Mouse (Mus musculus): ENCODE data around the gene Rapgef6. TPM values are rescaled to one million over a fixed set of nuclear protein-coding genes. Genes with fewer than 3 reads are reported as not detected.
"Not testable (repeated sequence)": the region's sequence is repeated elsewhere in the genome, so short reads cannot be mapped to it uniquely, and the experiment has no call there.

Gene Rapgef6
- polyA plus RNA-seq, 1 experiment: 36.7 TPM

DNA sequence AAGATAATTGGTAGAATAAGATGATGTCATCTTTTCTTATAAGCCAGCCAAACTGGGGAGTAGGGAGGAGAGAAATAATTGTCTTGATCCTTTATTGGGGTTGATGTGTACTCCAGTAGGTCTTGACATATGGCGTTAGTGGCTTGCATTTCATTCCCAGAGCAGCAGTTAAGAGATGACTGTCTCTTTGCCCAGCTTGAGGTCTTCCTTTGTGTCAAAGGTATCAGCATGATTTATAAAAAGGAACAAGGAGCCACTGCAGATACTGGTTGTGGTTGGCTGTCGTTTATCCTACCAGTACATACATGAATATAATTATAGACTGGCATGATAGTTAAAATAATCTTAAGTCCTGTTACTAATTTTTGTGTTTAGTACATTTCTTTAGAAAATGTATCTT lies 71.4 kb downstream of the Rapgef6 start:
- Histone ChIP-seq H3K9me3 (replicated peaks; ENCODE audit: control insufficient read depth, insufficient read depth, low read length, poor library complexity, severe bottlenecking) (no peaks in the 10 kb centered on the region), H3K27me3 (ENCODE audit: control insufficient read depth, insufficient read depth, low read length, poor library complexity, severe bottlenecking) (no peaks in the 10 kb centered on the region; the same call in 1 of the 2 replicates), H3K4me3 (ENCODE audit: low read depth, low read length) (no peak overlapping the region), H3K4me1 (ENCODE audit: control insufficient read depth, insufficient read depth, low read length) (no peaks in the 10 kb centered on the region), H3K27ac (ENCODE audit: insufficient read depth, low read length) (no peak overlapping the region), H3K9ac (ENCODE audit: low read depth, poor library complexity, severe bottlenecking) (no peak overlapping the region), H3K36me3 (ENCODE audit: control insufficient read depth, insufficient read depth, low read length, poor library complexity, severe bottlenecking) (0 out of 2 replicates have a peak, but pooled peaks cover 2% of the 10 kb centered on the region)
- TF ChIP-seq POLR2A (IDR thresholded peaks at IDR 0.05; ENCODE audit: insufficient read depth, low read length) (no peak), CTCF (IDR thresholded peaks at IDR 0.05; ENCODE audit: low read depth, low read length) (no peak), EP300 (IDR thresholded peaks at IDR 0.05; ENCODE audit: insufficient read depth, low read depth, low read length) (no peak)

DNA sequence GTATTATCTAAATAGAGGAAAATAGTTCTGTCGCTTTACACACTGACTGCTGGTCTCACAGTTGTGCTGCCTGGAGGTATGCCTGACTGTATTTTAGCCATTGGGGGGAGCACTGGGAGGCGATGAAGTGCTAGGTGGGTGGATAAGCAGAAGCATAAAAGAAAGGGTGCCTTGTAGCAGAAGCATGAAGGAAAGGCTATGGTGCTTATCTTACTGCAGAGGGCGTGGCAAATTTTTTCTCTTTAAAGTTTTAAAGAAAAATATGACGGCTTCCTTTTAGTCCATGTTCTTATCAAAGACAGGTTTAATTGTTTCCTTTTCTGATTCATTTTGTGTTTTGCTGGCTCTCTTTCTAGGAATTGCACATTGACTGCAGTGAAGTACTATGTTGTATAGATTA lies 72.4 kb downstream of the Rapgef6 start:
- no peak for TF ChIP-seq CTCF (IDR thresholded peaks at IDR 0.05; ENCODE audit: low read depth, low read length)
- H3K9ac ChIP-seq (ENCODE audit: low read depth, poor library complexity, severe bottlenecking): no peak overlapping the region
- H3K27ac ChIP-seq (ENCODE audit: insufficient read depth, low read length): no peak overlapping the region
- no peaks in the 10 kb centered on the region; the same call in 1 of the 2 replicates for H3K27me3 ChIP-seq (ENCODE audit: control insufficient read depth, insufficient read depth, low read length, poor library complexity, severe bottlenecking)
- no peaks in the 10 kb centered on the region for H3K9me3 ChIP-seq (replicated peaks; ENCODE audit: control insufficient read depth, insufficient read depth, low read length, poor library complexity, severe bottlenecking)
- H3K4me1 ChIP-seq (ENCODE audit: control insufficient read depth, insufficient read depth, low read length): no peaks in the 10 kb centered on the region
- no peak overlapping the region for H3K4me3 ChIP-seq (ENCODE audit: low read depth, low read length)
- H3K36me3 ChIP-seq (ENCODE audit: control insufficient read depth, insufficient read depth, low read length, poor library complexity, severe bottlenecking): no peaks in the 10 kb centered on the region

DNA sequence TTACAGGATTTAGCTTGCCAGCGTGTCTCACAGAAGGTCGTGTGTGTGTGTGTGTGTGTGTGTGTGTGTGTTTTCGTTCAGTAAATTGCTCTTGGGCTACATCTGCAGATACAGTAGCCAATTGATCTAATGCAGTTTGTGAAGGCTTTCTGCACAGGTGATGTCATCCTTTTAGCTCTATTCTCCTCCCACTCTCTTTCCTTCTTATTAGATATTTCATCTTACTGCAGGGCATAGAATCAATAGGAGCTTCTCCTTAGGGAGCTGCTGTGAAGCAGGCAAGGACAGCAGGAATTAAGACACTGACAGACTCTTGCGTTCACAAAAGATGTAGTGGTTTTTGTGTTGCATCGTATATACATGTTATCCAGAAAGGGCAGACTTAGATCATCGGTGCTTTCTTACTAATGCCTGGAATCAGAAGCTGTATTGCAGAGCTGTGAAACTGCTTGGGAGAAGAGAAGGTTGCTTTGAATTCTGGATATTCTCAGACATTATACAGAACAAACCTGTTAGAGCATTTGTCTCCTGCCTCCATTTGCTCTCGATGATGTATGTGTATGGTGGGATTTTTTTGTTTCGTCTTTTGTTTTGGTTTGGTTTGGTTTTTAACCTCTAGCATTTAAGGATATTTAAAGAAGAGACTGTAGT lies 73.4 kb downstream of the Rapgef6 start:
- no peaks in the 10 kb centered on the region for H3K9me3 ChIP-seq (replicated peaks; ENCODE audit: control insufficient read depth, insufficient read depth, low read length, poor library complexity, severe bottlenecking)
- no peak overlapping the region for H3K27ac ChIP-seq (ENCODE audit: insufficient read depth, low read length)
- H3K4me1 ChIP-seq (ENCODE audit: control insufficient read depth, insufficient read depth, low read length): no peaks in the 10 kb centered on the region
- no peak for TF ChIP-seq POLR2A (IDR thresholded peaks at IDR 0.05; ENCODE audit: insufficient read depth, low read length)
- no peak overlapping the region for H3K9ac ChIP-seq (ENCODE audit: low read depth, poor library complexity, severe bottlenecking)
- H3K4me3 ChIP-seq (ENCODE audit: low read depth, low read length): no peak overlapping the region
- no peaks in the 10 kb centered on the region for H3K36me3 ChIP-seq (ENCODE audit: control insufficient read depth, insufficient read depth, low read length, poor library complexity, severe bottlenecking)
- no peaks in the 10 kb centered on the region; the same call in 1 of the 2 replicates for H3K27me3 ChIP-seq (ENCODE audit: control insufficient read depth, insufficient read depth, low read length, poor library complexity, severe bottlenecking)

DNA sequence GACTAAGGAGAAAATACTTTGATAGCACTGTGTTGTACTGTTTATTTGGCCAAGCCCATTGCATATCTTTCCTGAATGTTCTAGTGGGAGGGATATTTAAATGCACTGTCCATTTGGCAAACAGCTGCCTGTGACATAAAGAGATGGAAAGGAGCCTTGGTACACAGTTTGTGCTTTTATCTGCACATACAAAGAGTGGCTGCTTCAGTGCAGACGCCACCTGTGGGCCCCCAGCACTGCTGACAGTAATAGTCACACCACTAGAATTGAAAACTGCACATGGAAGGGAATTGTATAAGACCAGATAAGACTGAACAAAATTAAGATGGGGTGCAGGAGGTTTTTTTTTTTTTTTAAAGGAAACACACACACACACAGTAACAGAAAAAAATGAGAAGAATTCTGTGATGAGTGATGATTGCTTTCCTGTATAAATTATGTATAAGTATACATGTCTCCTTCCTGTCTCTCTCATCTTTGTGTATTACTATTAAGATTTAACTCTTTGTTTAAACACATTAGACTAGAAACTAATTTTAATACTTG lies 75.3 kb downstream of the Rapgef6 start:
- Histone ChIP-seq H3K36me3 (ENCODE audit: control insufficient read depth, insufficient read depth, low read length, poor library complexity, severe bottlenecking) (no peaks in the 10 kb centered on the region), H3K9ac (ENCODE audit: low read depth, poor library complexity, severe bottlenecking) (no peak overlapping the region), H3K4me1 (ENCODE audit: control insufficient read depth, insufficient read depth, low read length) (no peaks in the 10 kb centered on the region), H3K4me3 (ENCODE audit: low read depth, low read length) (no peak overlapping the region), H3K27me3 (ENCODE audit: control insufficient read depth, insufficient read depth, low read length, poor library complexity, severe bottlenecking) (no peaks in the 10 kb centered on the region; the same call in 1 of the 2 replicates), H3K27ac (ENCODE audit: insufficient read depth, low read length) (no peak overlapping the region), H3K9me3 (replicated peaks; ENCODE audit: control insufficient read depth, insufficient read depth, low read length, poor library complexity, severe bottlenecking) (no peaks in the 10 kb centered on the region)
- TF ChIP-seq CTCF (IDR thresholded peaks at IDR 0.05; ENCODE audit: low read depth, low read length) (no peak), EP300 (IDR thresholded peaks at IDR 0.05; ENCODE audit: insufficient read depth, low read depth, low read length) (no peak), POLR2A (IDR thresholded peaks at IDR 0.05; ENCODE audit: insufficient read depth, low read length) (no peak)

DNA sequence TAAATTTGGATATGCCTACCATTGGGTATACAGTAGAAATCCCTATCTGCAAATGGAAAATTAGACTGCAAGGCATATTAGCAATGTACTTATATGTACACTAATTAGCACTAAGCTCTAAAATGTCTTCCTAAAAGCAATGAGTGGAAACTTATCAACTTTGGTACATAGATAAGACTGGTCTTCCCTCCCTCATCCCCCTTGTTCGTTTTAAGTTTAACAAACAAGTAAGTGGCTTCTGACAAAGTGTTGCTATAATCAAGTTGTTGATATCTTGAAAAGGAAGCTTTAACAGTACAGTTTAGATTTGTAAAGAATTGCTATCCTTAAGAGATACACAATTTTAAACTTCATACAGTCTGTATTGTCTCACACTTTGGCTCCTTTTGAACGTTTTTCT lies 78.5 kb downstream of the Rapgef6 start:
- H3K36me3 ChIP-seq (ENCODE audit: control insufficient read depth, insufficient read depth, low read length, poor library complexity, severe bottlenecking): no peaks in the 10 kb centered on the region
- TF ChIP-seq CTCF (IDR thresholded peaks at IDR 0.05; ENCODE audit: low read depth, low read length) (no peak), POLR2A (IDR thresholded peaks at IDR 0.05; ENCODE audit: insufficient read depth, low read length) (no peak), EP300 (IDR thresholded peaks at IDR 0.05; ENCODE audit: insufficient read depth, low read depth, low read length) (no peak)

DNA sequence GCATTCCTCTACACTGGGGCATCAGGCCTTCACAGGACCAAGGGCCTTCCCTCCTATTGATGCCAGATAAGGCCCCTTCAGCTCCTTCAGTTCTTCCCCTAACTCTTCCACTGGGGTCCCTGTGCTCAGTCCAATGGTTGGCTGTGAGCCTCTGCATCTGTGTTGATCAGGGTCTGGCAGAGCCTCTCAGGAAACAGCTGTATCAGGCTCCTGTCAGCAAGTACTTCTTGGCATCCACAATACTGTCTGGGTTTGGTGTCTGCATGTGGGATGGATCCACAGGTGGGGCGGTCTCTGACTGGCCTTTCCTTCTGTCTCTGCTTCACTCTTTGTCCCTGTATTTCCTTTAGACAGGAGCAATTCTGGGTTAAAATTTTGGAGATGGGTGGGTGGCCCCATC lies 80.1 kb downstream of the Rapgef6 start:
- not testable (repeated sequence) for H3K4me3 ChIP-seq (ENCODE audit: low read depth, low read length); H3K27me3 ChIP-seq (ENCODE audit: control insufficient read depth, insufficient read depth, low read length, poor library complexity, severe bottlenecking); H3K27ac ChIP-seq (ENCODE audit: insufficient read depth, low read length); H3K9me3 ChIP-seq (replicated peaks; ENCODE audit: control insufficient read depth, insufficient read depth, low read length, poor library complexity, severe bottlenecking); H3K4me1 ChIP-seq (ENCODE audit: control insufficient read depth, insufficient read depth, low read length); H3K9ac ChIP-seq (ENCODE audit: low read depth, poor library complexity, severe bottlenecking); H3K36me3 ChIP-seq (ENCODE audit: control insufficient read depth, insufficient read depth, low read length, poor library complexity, severe bottlenecking)

More for the DNA sequence above, 78.5 kb downstream of the Rapgef6 start:
- Histone ChIP-seq H3K9me3 (replicated peaks; ENCODE audit: control insufficient read depth, insufficient read depth, low read length, poor library complexity, severe bottlenecking) (no peaks in the 10 kb centered on the region), H3K4me3 (ENCODE audit: low read depth, low read length) (no peak overlapping the region), H3K9ac (ENCODE audit: low read depth, poor library complexity, severe bottlenecking) (no peak overlapping the region), H3K4me1 (ENCODE audit: control insufficient read depth, insufficient read depth, low read length) (no peaks in the 10 kb centered on the region), H3K27ac (ENCODE audit: insufficient read depth, low read length) (no peak overlapping the region), H3K27me3 (ENCODE audit: control insufficient read depth, insufficient read depth, low read length, poor library complexity, severe bottlenecking) (no peaks in the 10 kb centered on the region)

All from ES-Bruce4 (cell line).